Mouse (Mus musculus): ENCODE measurements around the gene Toporsl.

DNA sequence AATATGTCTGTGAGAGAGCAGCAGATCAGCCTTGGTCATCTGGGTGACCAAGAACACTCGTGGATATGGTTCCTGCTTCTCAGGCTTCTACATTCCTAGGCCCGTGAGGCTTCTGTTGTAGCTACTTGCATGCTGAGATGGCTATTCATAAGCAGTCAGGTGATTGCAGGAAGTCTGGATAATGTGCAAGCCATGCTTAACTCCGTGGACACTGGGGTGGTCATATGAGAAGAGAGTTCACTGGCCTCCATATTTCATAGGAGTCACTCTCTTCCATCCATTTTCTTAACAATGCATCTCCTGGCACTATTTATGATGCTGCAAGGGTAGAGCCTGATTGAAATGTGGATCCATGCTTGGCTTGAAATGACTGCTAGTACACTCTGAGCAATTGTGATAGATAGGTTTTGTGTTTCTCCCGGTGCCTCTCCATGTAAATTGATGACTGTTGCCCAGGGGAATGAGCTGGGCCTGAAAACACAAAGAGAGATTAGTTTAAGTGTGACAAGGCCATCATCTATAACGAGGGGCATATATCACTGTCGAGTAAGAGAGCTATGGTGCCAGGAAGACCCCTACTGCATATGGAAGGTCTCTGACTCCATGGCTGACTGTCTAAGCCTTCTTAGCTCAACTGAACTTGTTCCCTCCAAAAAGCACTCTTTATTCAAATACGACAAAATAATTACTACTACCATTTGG, 2.3 kb downstream of the Toporsl start:
- TF ChIP-seq POLR2AphosphoS5 (IDR thresholded peaks at IDR 0.05; ENCODE audit: borderline replicate concordance, low read depth, low read length): no peak
- no peak for TF ChIP-seq RAD21 (IDR thresholded peaks at IDR 0.05; ENCODE audit: low read depth, low read length)
- no peak for TF ChIP-seq KAT2A (conservative IDR thresholded peaks at IDR 0.05; ENCODE audit: low read depth, low read length)
- TF ChIP-seq EP300 (IDR thresholded peaks at IDR 0.05; ENCODE audit: low read depth in 1 of 2, low read length in 2 of 2): no peak
- no peak for TF ChIP-seq ZKSCAN1 (IDR thresholded peaks at IDR 0.05; ENCODE audit: low read depth, low read length)
- no peak for TF ChIP-seq TAL1 (IDR thresholded peaks at IDR 0.05; ENCODE audit: low read length)
- no peak for TF ChIP-seq CTCF (IDR thresholded peaks at IDR 0.05 in 2 of 3, conservative IDR thresholded peaks at IDR 0.05 in 1 of 3; ENCODE audit: control insufficient read depth in 1 of 3, insufficient read depth in 1 of 3, low read depth in 2 of 3, low read length in 3 of 3, poor library complexity in 1 of 3, severe bottlenecking in 1 of 3)
- TF ChIP-seq MAX (IDR thresholded peaks at IDR 0.05; ENCODE audit: low read length): no peak

Measured in MEL (cell line).